Mouse (Mus musculus): Measurements from ENCODE around the gene Rcor3. TPM values are rescaled to one million over a fixed set of nuclear protein-coding genes. Genes with fewer than 3 reads are reported as not detected.

Rcor3 gene
- polyA plus RNA-seq, 1 experiment from 2014 or later: 8.6 TPM

- Histone ChIP-seq H3K36me3 (ENCODE audit: control insufficient read depth, insufficient read depth) (peaks cover 5% of the 10 kb centered on the region), H3K4me1 (ENCODE audit: control insufficient read depth, low read depth, low read length) (peaks cover 17% of the 10 kb centered on the region), H3K27ac (ENCODE audit: low read length) (0 out of 2 replicates have a peak overlapping the region, but pooled peaks have one; percentile 14), H3K9ac (ENCODE audit: low read depth, low read length) (no peak overlapping the region), H3K4me2 (ENCODE audit: low read depth, low read length) (no peak overlapping the region), H3K9me3 (replicated peaks; ENCODE audit: control insufficient read depth, low read length) (peaks cover 5% of the 10 kb centered on the region; the same call in 1 of the 2 replicates), H3K27me3 (ENCODE audit: control insufficient read depth, insufficient read depth, low read depth, low read length) (no peaks in the 10 kb centered on the region), H3K4me3 (ENCODE audit: low read depth, low read length) (no peak overlapping the region)
- ATAC-seq (ENCODE audit: low read depth): peak; percentile 55
- WGBS (ENCODE audit: insufficient replicate concordance): 12% methylated on average over 3 of the region's 3 CpGs
These were observed 59.5 kb downstream of the Rcor3 start for GRCm38 (mm10) chr1:192078406-192078805.

GRCm38 (mm10) chr1:192076796-192077535, 60.9 kb downstream of the Rcor3 start:
- no peak for ATAC-seq (ENCODE audit: low read depth)
- no peak overlapping the region for H3K9ac ChIP-seq (ENCODE audit: low read depth, low read length)
- no peak overlapping the region for H3K27ac ChIP-seq (ENCODE audit: low read length)

GRCm38 (mm10) chr1:192076101-192076500, 61.8 kb downstream of the Rcor3 start:
- Histone ChIP-seq H3K27ac (ENCODE audit: low read length) (no peak overlapping the region), H3K9me3 (replicated peaks; ENCODE audit: control insufficient read depth, low read length) (peaks cover 4% of the 10 kb centered on the region; the same call in 1 of the 2 replicates), H3K4me2 (ENCODE audit: low read depth, low read length) (no peak overlapping the region), H3K27me3 (ENCODE audit: control insufficient read depth, insufficient read depth, low read depth, low read length) (no peaks in the 10 kb centered on the region), H3K36me3 (ENCODE audit: control insufficient read depth, insufficient read depth) (peaks cover 5% of the 10 kb centered on the region), H3K9ac (ENCODE audit: low read depth, low read length) (no peak overlapping the region), H3K4me3 (ENCODE audit: low read depth, low read length) (no peak overlapping the region), H3K4me1 (ENCODE audit: control insufficient read depth, low read depth, low read length) (peaks cover 17% of the 10 kb centered on the region)
- WGBS (ENCODE audit: insufficient replicate concordance): 60% methylated on average over 4 of the region's 4 CpGs
- ATAC-seq (ENCODE audit: low read depth): no peak

More at GRCm38 (mm10) chr1:192076796-192077535, 60.9 kb downstream of the Rcor3 start:
- Histone ChIP-seq H3K27me3 (ENCODE audit: control insufficient read depth, insufficient read depth, low read depth, low read length) (no peaks in the 10 kb centered on the region), H3K4me3 (ENCODE audit: low read depth, low read length) (no peak overlapping the region), H3K9me3 (replicated peaks; ENCODE audit: control insufficient read depth, low read length) (peaks cover 5% of the 10 kb centered on the region; the same call in 1 of the 2 replicates), H3K4me1 (ENCODE audit: control insufficient read depth, low read depth, low read length) (peaks cover 17% of the 10 kb centered on the region), H3K4me2 (ENCODE audit: low read depth, low read length) (no peak overlapping the region), H3K36me3 (ENCODE audit: control insufficient read depth, insufficient read depth) (peaks cover 5% of the 10 kb centered on the region)

DNA sequence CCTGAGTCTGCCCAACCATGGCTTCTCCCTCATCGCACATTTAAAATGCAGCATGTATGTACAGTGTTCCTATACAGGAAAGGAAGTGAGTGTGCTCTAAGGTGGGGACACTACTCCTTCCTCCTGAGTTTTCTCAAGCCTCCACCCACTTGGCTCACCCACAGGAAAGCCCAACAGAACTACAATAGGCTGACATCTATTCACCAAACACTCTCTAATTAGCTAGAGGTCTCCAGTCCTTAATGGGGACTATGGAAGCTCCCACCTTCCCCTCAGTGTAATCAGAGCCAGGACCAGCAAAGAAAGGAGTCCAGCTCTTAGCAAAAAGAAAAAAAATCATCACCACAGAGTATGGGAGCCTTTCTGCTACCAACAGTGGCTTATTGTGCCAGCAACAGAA, 63.0 kb downstream of the Rcor3 start:
- ATAC-seq (ENCODE audit: low read depth): no peak
- WGBS (ENCODE audit: insufficient replicate concordance): 19% methylated on average over 1 of the region's 1 CpGs

DNA sequence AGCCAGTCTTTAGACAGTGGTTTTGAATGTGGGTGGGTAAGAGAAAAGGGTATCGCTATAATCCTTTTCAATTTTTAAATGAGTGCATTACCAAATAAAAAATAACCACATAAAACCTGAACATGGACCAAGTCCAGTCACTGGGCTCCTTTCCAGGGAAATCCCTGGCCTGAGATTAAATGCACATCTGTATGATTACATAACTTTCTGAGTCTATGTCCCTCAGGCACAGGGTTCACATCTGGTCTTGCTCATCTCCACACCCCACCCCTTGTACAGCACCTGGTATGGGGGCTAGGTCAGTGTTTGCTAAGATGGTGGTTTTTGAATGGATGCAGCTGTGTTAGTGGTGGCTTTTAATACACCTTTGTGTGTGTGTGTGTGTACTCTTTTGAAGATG, 65.4 kb downstream of the Rcor3 start:
- no peaks in the 10 kb centered on the region for H3K36me3 ChIP-seq (ENCODE audit: control insufficient read depth, insufficient read depth)
- peaks cover 19% of the 10 kb centered on the region for H3K4me1 ChIP-seq (ENCODE audit: control insufficient read depth, low read depth, low read length)
- H3K27me3 ChIP-seq (ENCODE audit: control insufficient read depth, insufficient read depth, low read depth, low read length): no peaks in the 10 kb centered on the region
- 75% methylated on average over 1 of the region's 1 CpGs for WGBS (ENCODE audit: insufficient replicate concordance)
- no peaks in the 10 kb centered on the region for H3K9me3 ChIP-seq (replicated peaks; ENCODE audit: control insufficient read depth, low read length)
- H3K9ac ChIP-seq (ENCODE audit: low read depth, low read length): no peak overlapping the region
- H3K4me3 ChIP-seq (ENCODE audit: low read depth, low read length): no peak overlapping the region
- H3K4me2 ChIP-seq (ENCODE audit: low read depth, low read length): no peak overlapping the region
- no peak overlapping the region for H3K27ac ChIP-seq (ENCODE audit: low read length)
- ATAC-seq (ENCODE audit: low read depth): no peak

More for the DNA sequence above, 63.0 kb downstream of the Rcor3 start:
- H3K4me2 ChIP-seq (ENCODE audit: low read depth, low read length): no peak overlapping the region
- no peaks in the 10 kb centered on the region for H3K36me3 ChIP-seq (ENCODE audit: control insufficient read depth, insufficient read depth)
- H3K27me3 ChIP-seq (ENCODE audit: control insufficient read depth, insufficient read depth, low read depth, low read length): no peaks in the 10 kb centered on the region
- peaks cover 25% of the 10 kb centered on the region for H3K4me1 ChIP-seq (ENCODE audit: control insufficient read depth, low read depth, low read length)
- no peak overlapping the region for H3K9ac ChIP-seq (ENCODE audit: low read depth, low read length)
- H3K9me3 ChIP-seq (replicated peaks; ENCODE audit: control insufficient read depth, low read length): no peaks in the 10 kb centered on the region
- no peak overlapping the region for H3K27ac ChIP-seq (ENCODE audit: low read length)
- no peak overlapping the region for H3K4me3 ChIP-seq (ENCODE audit: low read depth, low read length)

DNA sequence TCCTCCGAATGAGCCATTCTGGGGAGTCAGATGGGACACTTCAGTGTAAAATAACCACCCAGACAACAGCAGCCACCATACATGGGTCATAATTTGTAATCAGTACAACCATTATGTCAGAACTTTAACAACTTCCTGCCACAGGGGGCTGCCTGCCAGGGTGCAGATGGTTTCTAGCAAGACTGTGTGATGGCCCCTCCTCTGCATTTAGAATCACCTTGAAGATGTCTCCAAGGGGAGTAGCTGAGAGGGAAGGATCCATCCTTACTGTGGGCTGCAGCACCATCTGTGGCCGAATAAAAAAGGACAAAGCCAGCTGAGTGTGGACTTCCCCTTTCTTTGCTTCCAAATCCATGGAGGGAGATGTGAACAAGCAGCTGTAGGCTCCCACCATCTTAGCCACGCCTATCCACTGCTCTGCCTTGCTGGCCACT, 67.2 kb downstream of the Rcor3 start:
- H3K9ac ChIP-seq (ENCODE audit: low read depth, low read length): no peak overlapping the region
- no peak for ATAC-seq (ENCODE audit: low read depth)
- no peaks in the 10 kb centered on the region for H3K9me3 ChIP-seq (replicated peaks; ENCODE audit: control insufficient read depth, low read length)
- 0 out of 2 replicates have a peak overlapping the region, but pooled peaks have one; percentile 20 for H3K4me2 ChIP-seq (ENCODE audit: low read depth, low read length)
- no peaks in the 10 kb centered on the region for H3K27me3 ChIP-seq (ENCODE audit: control insufficient read depth, insufficient read depth, low read depth, low read length)
- 24% methylated on average over 3 of the region's 3 CpGs for WGBS (ENCODE audit: insufficient replicate concordance)
- H3K36me3 ChIP-seq (ENCODE audit: control insufficient read depth, insufficient read depth): peaks cover 8% of the 10 kb centered on the region
- no peak overlapping the region for H3K4me3 ChIP-seq (ENCODE audit: low read depth, low read length)
- H3K4me1 ChIP-seq (ENCODE audit: control insufficient read depth, low read depth, low read length): peaks cover 12% of the 10 kb centered on the region
- H3K27ac ChIP-seq (ENCODE audit: low read length): no peak overlapping the region

- no peaks in the 10 kb centered on the region for H3K9me3 ChIP-seq (replicated peaks; ENCODE audit: control insufficient read depth, low read length)
- 0 out of 2 replicates have a peak overlapping the region, but pooled peaks have one; percentile 20 for H3K4me2 ChIP-seq (ENCODE audit: low read depth, low read length)
- no peak overlapping the region for H3K4me3 ChIP-seq (ENCODE audit: low read depth, low read length)
- WGBS (ENCODE audit: insufficient replicate concordance): 37% methylated on average over 13 of the region's 13 CpGs
- no peak overlapping the region for H3K27ac ChIP-seq (ENCODE audit: low read length)
- ATAC-seq (ENCODE audit: low read depth): no peak
- H3K27me3 ChIP-seq (ENCODE audit: control insufficient read depth, insufficient read depth, low read depth, low read length): no peaks in the 10 kb centered on the region
- H3K36me3 ChIP-seq (ENCODE audit: control insufficient read depth, insufficient read depth): peaks cover 12% of the 10 kb centered on the region
- peaks cover 12% of the 10 kb centered on the region for H3K4me1 ChIP-seq (ENCODE audit: control insufficient read depth, low read depth, low read length)
- no peak overlapping the region for H3K9ac ChIP-seq (ENCODE audit: low read depth, low read length)
These were observed 67.8 kb downstream of the Rcor3 start for GRCm38 (mm10) chr1:192069971-192070591.

DNA sequence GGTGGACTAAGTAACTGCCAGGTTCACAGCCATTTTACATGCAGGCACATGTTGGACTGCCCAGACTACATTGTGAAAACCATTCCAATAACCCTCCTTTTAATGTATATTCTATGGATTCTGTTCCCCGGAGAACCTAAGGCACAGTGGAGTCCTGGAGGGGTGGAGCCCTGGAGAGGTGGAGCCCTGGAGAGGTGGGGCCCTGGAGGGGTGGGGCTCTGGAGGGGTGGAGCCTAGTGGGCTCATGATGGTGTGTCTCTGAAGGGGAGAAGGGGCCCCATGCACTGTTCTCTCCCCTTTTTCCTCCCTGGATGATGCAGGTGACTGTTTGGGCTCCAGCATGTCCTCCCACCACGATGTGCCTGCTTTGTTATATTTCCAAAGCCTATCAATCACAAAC, 69.7 kb downstream of the Rcor3 start:
- Histone ChIP-seq H3K27ac (ENCODE audit: low read length) (no peak overlapping the region), H3K9ac (ENCODE audit: low read depth, low read length) (no peak overlapping the region), H3K9me3 (replicated peaks; ENCODE audit: control insufficient read depth, low read length) (peaks cover 4% of the 10 kb centered on the region; the same call in 1 of the 2 replicates), H3K27me3 (ENCODE audit: control insufficient read depth, insufficient read depth, low read depth, low read length) (no peaks in the 10 kb centered on the region), H3K36me3 (ENCODE audit: control insufficient read depth, insufficient read depth) (peaks cover 24% of the 10 kb centered on the region), H3K4me3 (ENCODE audit: low read depth, low read length) (no peak overlapping the region), H3K4me1 (ENCODE audit: control insufficient read depth, low read depth, low read length) (peaks cover 8% of the 10 kb centered on the region), H3K4me2 (ENCODE audit: low read depth, low read length) (no peak overlapping the region)
- 60% methylated on average over 2 of the region's 2 CpGs for WGBS (ENCODE audit: insufficient replicate concordance)
- ATAC-seq (ENCODE audit: low read depth): peak; percentile 77

DNA sequence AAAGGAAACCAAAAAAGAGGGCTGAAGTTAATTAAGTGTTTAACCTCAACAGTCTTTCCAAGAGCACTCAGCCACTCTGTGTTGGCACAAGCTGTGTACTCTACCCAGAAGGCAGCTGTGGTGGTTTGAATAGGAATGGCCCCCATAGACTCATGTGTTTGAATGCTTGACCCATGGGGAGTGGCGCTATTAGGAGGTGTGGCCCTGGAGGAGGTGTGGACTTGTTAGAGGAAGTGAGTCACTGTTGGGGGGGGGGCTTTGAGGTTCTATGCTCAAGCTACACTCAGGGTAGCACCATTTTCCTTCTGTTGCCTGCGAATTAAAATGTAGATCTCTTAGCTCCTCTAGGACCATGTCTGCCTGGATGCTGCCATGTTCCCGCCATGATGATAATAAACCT, 70.9 kb downstream of the Rcor3 start:
- Histone ChIP-seq H3K36me3 (ENCODE audit: control insufficient read depth, insufficient read depth) (peaks cover 24% of the 10 kb centered on the region), H3K27ac (ENCODE audit: low read length) (no peak overlapping the region), H3K4me3 (ENCODE audit: low read depth, low read length) (no peak overlapping the region), H3K4me2 (ENCODE audit: low read depth, low read length) (no peak overlapping the region), H3K9me3 (replicated peaks; ENCODE audit: control insufficient read depth, low read length) (peaks cover 5% of the 10 kb centered on the region; the same call in 1 of the 2 replicates), H3K27me3 (ENCODE audit: control insufficient read depth, insufficient read depth, low read depth, low read length) (no peaks in the 10 kb centered on the region), H3K4me1 (ENCODE audit: control insufficient read depth, low read depth, low read length) (peaks cover 8% of the 10 kb centered on the region), H3K9ac (ENCODE audit: low read depth, low read length) (no peak overlapping the region)
- no peak for ATAC-seq (ENCODE audit: low read depth)
- 86% methylated on average over 3 of the region's 3 CpGs for WGBS (ENCODE audit: insufficient replicate concordance)
